Mouse (Mus musculus): ENCODE data around the gene Ggt6.

The Ggt6 gene

GRCm38 (mm10) chr11:72476074-72476625 lies 40.8 kb downstream of the Ggt6 start:
- DNase-seq (ENCODE audit: low spot score): no peak

- DNase-seq (ENCODE audit: low spot score): no peak
These were observed 41.9 kb downstream of the Ggt6 start for GRCm38 (mm10) chr11:72477182-72477581.

- no peak for DNase-seq (ENCODE audit: low spot score)
These were observed 42.3 kb downstream of the Ggt6 start for GRCm38 (mm10) chr11:72477653-72478052.

- DNase-seq (ENCODE audit: low spot score): no peak
These were observed 42.9 kb downstream of the Ggt6 start for GRCm38 (mm10) chr11:72478228-72478627.

DNA sequence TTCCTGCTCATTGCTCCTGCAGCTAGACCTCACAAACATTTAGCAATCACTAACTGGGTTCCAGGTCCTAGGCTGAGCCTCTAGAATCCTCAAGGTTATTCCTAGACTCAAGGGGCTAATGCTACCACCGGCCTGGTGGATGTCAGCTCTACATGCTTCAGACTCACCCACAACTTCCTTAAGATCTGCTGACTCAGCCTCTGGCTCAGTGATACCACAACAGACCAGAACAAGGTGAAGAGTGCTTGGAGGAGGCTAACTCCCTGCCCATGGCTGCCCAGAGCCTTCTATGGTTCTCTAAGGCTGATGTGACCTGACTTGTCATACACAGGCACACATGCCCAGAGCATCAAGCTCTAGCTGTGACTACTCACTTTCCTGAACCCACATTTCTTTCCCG lies 44.2 kb downstream of the Ggt6 start:
- DNase-seq (ENCODE audit: low spot score): no peak

GRCm38 (mm10) chr11:72481313-72481712 lies 46.0 kb downstream of the Ggt6 start:
- DNase-seq (ENCODE audit: low spot score): no peak

DNA sequence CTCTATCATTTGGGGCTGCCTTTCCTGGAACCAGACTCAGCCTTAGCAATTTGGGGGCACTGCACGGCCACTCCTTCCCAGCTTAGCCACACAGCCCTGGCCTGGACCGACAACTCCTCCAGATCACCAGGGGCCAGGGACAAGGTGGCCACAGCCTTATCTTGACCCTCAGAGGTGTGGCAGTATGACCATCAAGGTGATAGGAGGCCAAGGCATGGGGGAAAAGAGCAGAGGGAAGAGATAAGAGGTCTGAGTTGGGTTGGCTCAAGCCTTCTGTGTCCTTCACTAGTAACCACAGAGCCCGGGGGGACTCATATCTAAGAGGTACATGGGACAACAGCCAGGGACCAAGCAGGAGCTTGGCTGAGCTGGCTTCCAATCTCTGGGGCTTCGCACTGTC lies 46.6 kb downstream of the Ggt6 start:
- no peak for DNase-seq (ENCODE audit: low spot score)

DNA sequence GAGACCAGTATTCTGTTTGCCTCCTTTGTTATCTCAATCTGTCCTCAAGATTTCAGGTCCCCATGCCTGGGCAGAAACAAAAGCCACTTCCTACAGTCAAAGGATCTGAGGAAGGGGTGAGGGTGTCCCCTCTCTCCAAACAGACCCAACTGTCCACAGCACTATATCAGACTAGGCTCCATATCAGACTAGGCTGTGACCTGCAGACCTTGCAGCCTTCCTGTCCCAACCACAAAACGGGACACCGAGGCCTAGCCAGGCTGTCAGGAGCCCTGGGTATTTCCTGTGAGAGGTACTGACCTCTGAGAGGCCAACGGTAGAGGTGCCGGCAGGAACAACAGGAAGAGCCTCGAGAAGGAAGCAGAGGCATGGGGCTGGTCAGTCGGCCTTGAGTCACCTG lies 49.2 kb downstream of the Ggt6 start:
- DNase-seq (ENCODE audit: low spot score): no peak

DNA sequence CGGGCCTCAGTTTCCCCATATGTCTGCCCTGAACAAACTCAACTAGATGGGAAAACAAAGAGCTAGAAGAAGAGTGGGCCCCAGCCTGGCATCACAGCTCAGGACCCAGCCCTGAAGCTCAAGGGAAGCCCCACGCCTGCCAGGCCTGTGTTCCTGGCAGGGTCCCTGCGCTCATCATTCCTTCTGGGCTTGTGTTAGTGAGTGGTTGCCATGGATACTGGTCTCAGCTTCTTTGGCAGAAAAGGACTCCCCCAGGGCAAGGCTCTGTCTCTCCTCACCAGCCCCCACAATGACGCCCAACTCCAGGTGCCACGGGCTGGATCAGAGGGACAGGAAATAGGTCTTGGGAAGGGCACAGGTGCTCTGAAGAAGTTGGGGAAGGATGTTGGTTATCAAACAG lies 49.8 kb downstream of the Ggt6 start:
- no peak for DNase-seq (ENCODE audit: low spot score)

- DNase-seq (ENCODE audit: low spot score): no peak
These were observed 50.6 kb downstream of the Ggt6 start for GRCm38 (mm10) chr11:72485960-72486359.

- DNase-seq (ENCODE audit: low spot score): no peak
These were observed 51.8 kb downstream of the Ggt6 start for GRCm38 (mm10) chr11:72487171-72487570.

- DNase-seq (ENCODE audit: low spot score): no peak
These were observed 52.4 kb downstream of the Ggt6 start for GRCm38 (mm10) chr11:72487739-72488138.
